Mouse (Mus musculus) 3T3-L1 (cell line): ENCODE measurements at regions not wholly inside any gene's neighbourhood (a gene's known extent, or its start where the extent isn't known, plus 50 kb on each side); places are given as distances from the start of the nearest gene placed in this dataset.

Source experiments
- DNase-seq: peaks from one replicate; pipeline ENCODE4 v3.0.0-alpha.2; 2015; ENCODE audit warnings: low read depth, low spot score

- no peak for DNase-seq
Observed at GRCm38 (mm10) chr7:65772845-65773244, 81.9 kb downstream of the Tm2d3 start.

GRCm38 (mm10) chr7:65773948-65774347 is 83.0 kb downstream of the Tm2d3 start:
- no peak for DNase-seq

- no peak for DNase-seq
Observed at GRCm38 (mm10) chr7:65774388-65775015, 83.5 kb downstream of the Tm2d3 start.

DNA sequence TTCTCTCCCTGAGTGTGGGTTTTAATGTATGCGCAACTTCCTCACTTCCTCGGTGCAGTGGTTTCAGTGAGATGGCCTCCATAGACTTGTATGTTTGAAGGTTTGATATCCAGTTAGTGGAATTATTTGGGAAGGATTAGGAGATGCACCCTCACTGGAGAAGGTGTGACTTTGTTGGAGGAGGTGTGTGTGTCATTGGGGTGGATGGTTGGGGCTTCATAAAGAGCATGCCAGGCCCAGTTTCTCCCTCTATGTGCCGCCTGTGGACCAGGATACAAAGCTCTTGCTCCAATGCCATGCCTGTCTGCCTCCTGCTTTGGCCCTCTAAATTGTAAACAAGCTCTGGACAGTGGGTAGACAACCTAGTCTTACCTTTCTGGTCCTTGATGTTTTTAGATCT is 84.0 kb downstream of the Tm2d3 start:
- DNase-seq = no peak

DNA sequence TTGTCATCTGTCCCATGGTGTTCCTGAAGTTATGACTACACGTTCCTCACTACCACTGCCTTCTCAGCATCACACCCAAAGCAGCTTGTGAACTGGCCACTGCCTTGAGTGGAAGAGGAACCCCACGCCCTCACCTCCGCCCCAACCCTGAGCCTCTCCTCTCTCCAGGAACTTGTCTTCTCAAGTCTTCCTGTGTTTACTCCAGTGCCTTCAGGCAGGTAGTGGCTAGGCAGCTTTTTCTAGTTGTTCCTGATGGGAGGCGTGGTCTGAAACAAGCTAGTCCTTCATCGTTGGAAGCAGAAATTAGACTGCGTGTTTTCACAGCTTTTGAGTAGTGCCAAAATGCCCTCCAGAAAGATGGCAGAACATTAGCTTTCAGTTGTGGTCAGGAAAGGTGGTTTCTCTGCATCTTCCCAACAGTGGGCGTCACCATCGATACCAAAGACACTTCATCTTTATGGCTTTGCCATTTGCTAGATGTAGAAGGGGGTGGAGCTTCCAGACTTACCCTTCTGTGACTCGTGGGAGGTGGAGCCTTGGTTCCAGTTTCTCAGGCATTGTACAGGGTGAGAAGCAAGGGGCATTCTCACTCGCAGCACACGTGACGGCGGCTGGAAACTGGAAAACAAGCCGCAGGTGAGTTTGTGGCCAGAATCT is 81.7 kb upstream of the Pcsk6 start:
- no peak for DNase-seq

GRCm38 (mm10) chr7:65780578-65781370 is 80.8 kb upstream of the Pcsk6 start:
- DNase-seq = no peak

DNA sequence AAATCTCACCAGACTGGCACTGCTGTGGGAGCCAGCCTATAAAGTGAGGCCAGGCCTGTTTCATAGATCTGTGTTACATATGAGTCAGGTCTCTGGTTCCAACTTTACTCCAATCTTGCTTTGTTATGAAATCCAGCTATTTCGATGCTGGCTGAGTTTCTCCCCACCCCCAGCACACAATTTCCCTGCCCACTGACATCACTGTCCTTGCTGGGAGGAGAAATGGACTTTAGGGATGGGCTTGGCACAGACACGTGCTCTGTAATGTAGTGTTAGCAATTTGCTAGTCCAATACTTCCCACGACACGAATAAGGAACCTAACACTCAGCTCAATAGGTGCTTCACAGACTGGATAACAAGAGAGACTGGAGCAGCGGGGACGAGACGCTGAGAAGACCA is 79.5 kb upstream of the Pcsk6 start:
- peak; percentile 24 for DNase-seq

GRCm38 (mm10) chr7:65783773-65784172 is 77.8 kb upstream of the Pcsk6 start:
- no peak for DNase-seq

DNA sequence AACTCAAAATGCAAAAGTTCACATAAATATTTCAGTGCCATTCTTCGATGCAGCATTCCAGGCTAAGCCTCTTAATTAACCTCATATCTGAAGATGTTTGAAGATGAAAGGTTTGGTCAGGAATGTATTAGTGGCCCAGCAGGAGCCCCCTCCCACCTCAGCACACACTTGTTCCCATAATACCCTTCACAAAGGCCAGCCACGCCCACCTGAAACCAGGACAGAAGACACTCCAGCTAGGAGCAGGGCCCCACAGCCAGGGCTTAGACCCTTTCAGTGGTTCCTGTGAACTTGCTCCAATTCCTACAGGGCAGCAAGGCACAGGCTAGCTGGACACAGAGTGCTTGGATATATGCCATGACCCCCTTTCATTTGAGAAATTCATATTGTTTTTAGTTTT is 74.6 kb upstream of the Pcsk6 start:
- no peak for DNase-seq

DNA sequence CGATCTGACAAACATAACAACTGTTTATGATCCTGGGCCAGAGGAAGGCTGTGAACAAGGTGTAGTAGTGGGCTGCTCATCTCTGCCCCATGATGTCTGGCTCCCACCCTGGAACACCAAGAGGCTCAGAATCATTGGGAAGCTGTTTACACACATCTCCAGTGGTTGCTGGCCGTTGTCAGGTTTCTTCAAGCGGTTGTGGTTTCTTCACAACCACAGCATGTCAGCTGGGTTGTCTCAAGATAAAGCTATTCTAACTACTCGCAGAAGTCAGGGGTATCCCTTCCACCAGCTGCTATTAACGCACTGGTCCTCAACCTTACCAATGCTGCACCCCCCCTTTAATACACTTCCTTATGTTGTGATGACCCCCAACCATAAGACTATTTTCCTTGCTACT is 73.7 kb upstream of the Pcsk6 start:
- no peak for DNase-seq

DNA sequence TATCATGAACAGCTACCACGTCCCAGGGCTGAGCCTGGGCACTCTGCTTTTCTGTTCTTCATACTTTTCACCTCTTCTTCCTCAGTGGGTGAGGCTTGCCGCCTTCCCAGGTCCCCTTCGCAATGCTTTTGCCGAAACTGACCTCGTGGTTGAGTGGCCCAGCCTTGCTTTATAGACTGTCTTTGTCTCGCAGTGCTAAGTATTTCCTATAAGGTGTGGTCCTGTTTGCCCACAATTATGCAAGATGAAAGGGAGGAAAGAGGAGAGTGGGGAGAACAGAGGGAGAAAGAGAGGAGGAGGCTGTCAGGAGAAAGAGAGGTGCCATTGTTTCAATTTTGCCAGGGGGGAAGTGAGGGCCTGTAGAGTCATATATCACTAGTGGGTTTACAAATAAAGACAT is 71.3 kb upstream of the Pcsk6 start:
- DNase-seq = peak; percentile 33

DNA sequence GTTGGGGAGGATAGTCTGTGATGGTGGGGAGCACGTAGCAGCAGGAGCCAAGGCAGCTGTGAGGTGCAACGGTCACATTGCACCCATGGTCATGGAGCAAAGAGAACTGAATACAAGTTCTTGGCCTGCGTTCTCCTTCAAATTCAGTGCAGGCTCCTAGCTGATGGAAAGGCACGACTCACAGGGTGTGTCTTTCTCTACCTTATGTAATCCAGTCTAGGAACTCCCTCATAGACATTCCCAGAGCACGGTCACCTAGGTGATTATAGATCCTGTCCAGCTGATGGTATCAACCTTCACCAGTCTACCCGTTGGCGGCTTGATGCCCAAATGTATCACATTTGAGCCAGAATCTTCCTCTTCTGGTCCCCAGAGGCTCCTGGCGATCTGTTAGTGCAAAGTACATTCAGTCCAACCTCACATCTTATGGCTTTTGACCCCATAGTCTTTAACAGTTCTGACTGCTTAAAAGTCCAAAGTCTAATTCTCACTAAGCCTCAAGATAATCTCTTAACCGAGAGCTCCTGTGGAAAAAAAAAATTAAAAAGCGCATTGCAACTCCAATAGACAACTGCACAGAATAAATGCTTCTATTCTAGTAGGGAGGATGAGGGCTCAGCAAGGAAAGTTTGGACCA is 69.2 kb upstream of the Pcsk6 start:
- no peak for DNase-seq

DNA sequence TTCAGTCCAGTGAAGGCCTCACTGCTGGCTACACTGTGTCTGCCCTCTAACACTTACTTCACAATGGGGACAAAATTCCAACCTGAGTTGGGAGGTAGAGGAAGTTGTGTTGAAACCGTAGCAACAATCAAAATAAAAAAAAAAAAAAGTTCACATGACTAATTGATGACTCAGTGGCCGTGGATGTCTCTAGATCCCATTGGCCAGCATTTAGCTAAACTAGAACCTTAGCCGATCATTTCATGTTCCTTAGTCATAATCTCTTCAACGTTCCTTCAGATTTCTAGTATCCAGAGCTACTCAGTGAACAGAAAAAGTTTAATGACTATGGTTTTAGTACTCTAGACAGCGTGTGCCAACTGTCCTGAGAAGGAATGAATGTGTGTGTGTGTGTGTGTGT is 59.2 kb upstream of the Pcsk6 start:
- DNase-seq = peak; percentile 82

GRCm38 (mm10) chr7:65802806-65803205 is 58.7 kb upstream of the Pcsk6 start:
- peak; percentile 45 for DNase-seq

DNA sequence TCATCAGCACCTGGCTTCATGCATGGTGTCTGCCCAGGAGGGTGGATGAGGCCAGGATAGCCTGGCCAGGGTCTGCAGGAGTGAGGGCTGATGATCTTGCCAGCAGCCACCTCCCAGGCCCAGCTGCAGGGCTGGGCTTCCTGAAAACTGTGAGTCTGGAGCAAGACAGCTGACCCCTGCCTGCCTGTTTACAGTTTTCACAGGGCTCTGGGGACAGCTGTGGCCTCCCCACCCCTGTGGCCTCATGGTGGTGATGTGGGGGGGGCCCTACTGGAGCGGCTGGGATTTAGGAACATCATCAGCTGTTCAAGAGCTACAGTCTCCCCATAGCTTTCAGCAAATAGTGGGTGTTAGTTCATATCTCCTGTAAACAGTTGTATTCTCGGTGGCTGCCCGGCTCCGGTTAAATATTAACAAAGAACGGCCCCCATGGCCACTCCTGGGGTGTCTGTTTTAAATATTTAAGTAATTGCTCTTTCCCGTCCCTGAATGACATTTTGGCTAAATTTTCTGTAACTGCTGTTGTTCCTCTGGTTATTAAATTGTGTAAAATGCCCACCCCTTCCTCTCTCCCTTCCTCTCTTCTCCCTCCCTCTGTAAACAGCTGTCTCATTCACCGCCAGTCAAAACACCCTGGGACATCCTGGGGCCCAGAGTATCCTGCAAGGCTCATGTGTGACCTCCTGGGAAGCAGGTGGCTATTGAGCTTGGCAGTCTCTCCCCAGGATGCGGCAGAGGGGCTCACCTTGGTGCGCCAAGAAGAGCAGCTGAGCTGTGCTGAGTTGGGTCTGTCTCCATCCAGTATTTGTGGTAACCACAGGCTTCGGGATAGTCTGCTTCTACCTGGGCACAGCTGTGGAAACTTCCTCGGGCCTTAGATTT is 57.9 kb upstream of the Pcsk6 start:
- no peak for DNase-seq
